Mouse (Mus musculus) heart, embryonic 12.5 days (tissue): ENCODE measurements around the gene Ndufa5. TPM values are rescaled to one million over a fixed set of nuclear protein-coding genes. Genes with fewer than 3 reads are reported as not detected.

Experiments used
- ATAC-seq: fragments of 200-750 bp; cut with Nextera tagmentation; 2 replicates; pipeline ENCODE4 v1.8.0; 2017; ENCODE audit warnings: moderate TSS enrichment, moderate library complexity; ENCODE audit not compliant: insufficient number of reproducible peaks, low FRiP score
- H3K27ac ChIP-seq: fragments of 300-500 bp; sonication (generic); 2 replicates; pipeline ENCODE4 v1.5.1; 2016; ENCODE audit warnings: mild to moderate bottlenecking, moderate library complexity; ENCODE audit not compliant: poor library complexity, severe bottlenecking
- H3K27me3 ChIP-seq: fragments of 300-500 bp; sonication (generic); replicated peaks from 2 replicates; pipeline ENCODE4 v1.6.1; 2016; ENCODE audit warnings: mild to moderate bottlenecking, moderate library complexity
- H3K36me3 ChIP-seq: fragments of 300-500 bp; sonication (generic); 2 replicates; pipeline ENCODE4 v1.6.1; 2016; ENCODE audit warnings: mild to moderate bottlenecking, moderate library complexity
- H3K4me1 ChIP-seq: fragments of 300-500 bp; sonication (generic); replicated peaks from 2 replicates; pipeline ENCODE4 v1.6.1; 2016; ENCODE audit warnings: mild to moderate bottlenecking
- H3K4me2 ChIP-seq: fragments of 300-500 bp; sonication (generic); 2 replicates; pipeline ENCODE4 v1.6.1; 2016; ENCODE audit warnings: mild to moderate bottlenecking, moderate library complexity
- H3K4me3 ChIP-seq: fragments of 300-500 bp; sonication (generic); 2 replicates; pipeline ENCODE4 v1.5.1; 2016; ENCODE audit warnings: mild to moderate bottlenecking
- H3K9ac ChIP-seq: fragments of 300-500 bp; sonication (generic); 2 replicates; pipeline ENCODE4 v1.6.1; 2016; ENCODE audit warnings: mild to moderate bottlenecking, moderate library complexity
- H3K9me3 ChIP-seq: fragments of 300-500 bp; sonication (generic); replicated peaks from 2 replicates; pipeline ENCODE4 v1.6.1; 2016; ENCODE audit warnings: mild to moderate bottlenecking, moderate library complexity
- WGBS: fragments of 180-500 bp; shearing (Covaris S2); methylation state at CpG from one replicate; pipeline ENCODE4 v1.1.7; 2016; 5-methylcytosine and 5-hydroxymethylcytosine counted together
- polyA plus RNA-seq: library from polyadenylated mRNA; unstranded; fragments of >200 nt; fragmentation: Nextera tagmentation; extraction: Ambion mirVana; gene quantifications from 2 replicates; pipeline ENCODE4 v1.2.1, GENCODE M21; 2016

Gene Ndufa5
- polyA plus RNA-seq, result 715 and 719 TPM in 2 replicates

- peak within 1 kb of the TSS; percentile 86 for H3K9ac ChIP-seq
- peak within 1 kb of the TSS; percentile 65 for H3K27ac ChIP-seq
- peak within 1 kb of the TSS; percentile 85 for H3K4me3 ChIP-seq
- WGBS, result under 1% methylated on average over 53 of the region's 53 CpGs
- peak; percentile 96 for ATAC-seq
- no peaks in the 10 kb centered on the region for H3K27me3 ChIP-seq
- peaks cover 34% of the 10 kb centered on the region for H3K4me1 ChIP-seq
- H3K36me3 ChIP-seq, result peaks cover 11% of the 10 kb centered on the region
- H3K4me2 ChIP-seq, result peak within 1 kb of the TSS; percentile 88
- H3K9me3 ChIP-seq, result no peaks in the 10 kb centered on the region
Observed at GRCm38 (mm10) chr6:24527155-24528063, at the start of gene Ndufa5. Gene Ndufa5, minus strand, starts transcription at chr6:24528013.

GRCm38 (mm10) chr6:24573319-24573718 is 45.5 kb upstream of the Ndufa5 start:
- Histone ChIP-seq H3K36me3 (no peaks in the 10 kb centered on the region), H3K9me3 (peaks cover 5% of the 10 kb centered on the region; the same call in 1 of the 2 replicates), H3K9ac (no peak overlapping the region), H3K27me3 (no peaks in the 10 kb centered on the region), H3K27ac (no peak overlapping the region), H3K4me1 (peaks cover 7% of the 10 kb centered on the region), H3K4me3 (no peak overlapping the region), H3K4me2 (no peak overlapping the region)
- ATAC-seq, result no peak

GRCm38 (mm10) chr6:24572431-24572830 is 44.6 kb upstream of the Ndufa5 start:
- Histone ChIP-seq H3K9me3 (peaks cover 5% of the 10 kb centered on the region; the same call in 1 of the 2 replicates), H3K27me3 (no peaks in the 10 kb centered on the region), H3K36me3 (no peaks in the 10 kb centered on the region), H3K9ac (no peak overlapping the region), H3K4me2 (no peak overlapping the region), H3K27ac (no peak overlapping the region), H3K4me3 (no peak overlapping the region), H3K4me1 (peaks cover 7% of the 10 kb centered on the region)
- ATAC-seq, result no peak
- 81% methylated on average over 14 of the region's 14 CpGs for WGBS

DNA sequence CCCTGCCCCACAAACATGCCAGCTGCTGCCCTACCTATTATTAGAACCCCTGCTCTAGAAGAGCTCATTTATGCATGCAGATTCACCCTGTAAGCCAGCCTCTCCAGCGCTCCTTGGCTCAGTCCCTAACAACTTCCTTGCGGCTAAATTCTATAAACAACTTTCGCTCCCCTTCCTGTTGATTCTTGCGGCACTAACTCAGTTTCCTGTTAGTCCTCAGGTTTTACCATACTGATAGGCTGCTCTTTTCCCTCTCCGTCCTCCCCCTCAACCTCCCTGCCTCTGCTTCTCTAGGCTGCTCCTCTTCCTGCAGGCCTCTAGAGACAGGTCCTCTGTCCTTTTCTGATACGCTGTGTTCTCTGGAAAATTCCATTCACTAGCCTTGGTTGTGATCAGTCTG is 43.3 kb upstream of the Ndufa5 start:
- peaks cover 7% of the 10 kb centered on the region for H3K4me1 ChIP-seq
- H3K4me3 ChIP-seq, result no peak overlapping the region
- H3K27ac ChIP-seq, result peak overlapping the region; percentile 18; the same call in 1 of the 2 replicates
- H3K9ac ChIP-seq, result no peak overlapping the region
- 54% methylated on average over 6 of the region's 6 CpGs for WGBS
- no peaks in the 10 kb centered on the region for H3K36me3 ChIP-seq
- H3K27me3 ChIP-seq, result no peaks in the 10 kb centered on the region
- H3K9me3 ChIP-seq, result peaks cover 5% of the 10 kb centered on the region; the same call in 1 of the 2 replicates
- no peak for ATAC-seq
- H3K4me2 ChIP-seq, result no peak overlapping the region

- Histone ChIP-seq H3K36me3 (no peaks in the 10 kb centered on the region), H3K27ac (no peak overlapping the region), H3K4me1 (peaks cover 7% of the 10 kb centered on the region), H3K9ac (no peak overlapping the region), H3K4me3 (no peak overlapping the region), H3K9me3 (peaks cover 5% of the 10 kb centered on the region; the same call in 1 of the 2 replicates), H3K27me3 (no peaks in the 10 kb centered on the region), H3K4me2 (no peak overlapping the region)
- no peak for ATAC-seq
- WGBS, result 72% methylated on average over 11 of the region's 11 CpGs
Observed at GRCm38 (mm10) chr6:24570278-24570677, 42.5 kb upstream of the Ndufa5 start.

DNA sequence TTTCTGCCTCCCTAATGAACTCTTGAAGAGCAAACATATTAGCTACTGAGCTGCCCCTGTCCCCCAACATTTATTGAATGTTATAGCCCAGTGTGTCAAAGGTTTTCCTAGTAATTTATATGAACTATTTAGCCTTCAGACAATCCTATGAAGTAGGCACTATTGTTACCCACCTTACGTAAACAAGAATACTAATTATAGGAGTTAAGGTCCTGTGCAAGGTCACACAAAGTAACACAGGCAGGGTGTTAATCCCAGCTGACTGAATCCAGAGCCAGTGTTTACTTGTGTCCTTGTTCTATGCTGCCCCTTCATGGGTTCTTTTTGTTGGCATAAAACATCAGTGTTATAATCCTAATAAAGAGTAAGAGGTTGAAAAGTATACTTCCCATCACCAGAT is 41.9 kb upstream of the Ndufa5 start:
- no peak overlapping the region for H3K4me3 ChIP-seq
- peaks cover 5% of the 10 kb centered on the region; the same call in 1 of the 2 replicates for H3K9me3 ChIP-seq
- peaks cover 7% of the 10 kb centered on the region for H3K4me1 ChIP-seq
- no peak overlapping the region for H3K4me2 ChIP-seq
- no peak overlapping the region for H3K9ac ChIP-seq
- WGBS, result 49% methylated on average over 1 of the region's 1 CpGs
- H3K36me3 ChIP-seq, result no peaks in the 10 kb centered on the region
- H3K27ac ChIP-seq, result no peak overlapping the region
- H3K27me3 ChIP-seq, result no peaks in the 10 kb centered on the region
- no peak for ATAC-seq

- Histone ChIP-seq H3K27ac (no peak overlapping the region), H3K36me3 (no peaks in the 10 kb centered on the region), H3K4me1 (peaks cover 7% of the 10 kb centered on the region), H3K9ac (no peak overlapping the region), H3K4me2 (no peak overlapping the region), H3K4me3 (no peak overlapping the region), H3K9me3 (peaks cover 3% of the 10 kb centered on the region; the same call in 1 of the 2 replicates), H3K27me3 (no peaks in the 10 kb centered on the region)
- WGBS, result 73% methylated on average over 5 of the region's 5 CpGs
- no peak for ATAC-seq
Observed at GRCm38 (mm10) chr6:24568963-24569362, 41.1 kb upstream of the Ndufa5 start.

- H3K27me3 ChIP-seq, result no peaks in the 10 kb centered on the region
- H3K4me1 ChIP-seq, result peaks cover 3% of the 10 kb centered on the region; the same call in 1 of the 2 replicates
- H3K9ac ChIP-seq, result no peak overlapping the region
- H3K4me2 ChIP-seq, result no peak overlapping the region
- ATAC-seq, result no peak
- H3K27ac ChIP-seq, result no peak overlapping the region
- no peaks in the 10 kb centered on the region for H3K9me3 ChIP-seq
- no peak overlapping the region for H3K4me3 ChIP-seq
- WGBS, result 86% methylated on average over 1 of the region's 1 CpGs
- H3K36me3 ChIP-seq, result no peaks in the 10 kb centered on the region
Observed at GRCm38 (mm10) chr6:24564886-24565285, 37.1 kb upstream of the Ndufa5 start.

DNA sequence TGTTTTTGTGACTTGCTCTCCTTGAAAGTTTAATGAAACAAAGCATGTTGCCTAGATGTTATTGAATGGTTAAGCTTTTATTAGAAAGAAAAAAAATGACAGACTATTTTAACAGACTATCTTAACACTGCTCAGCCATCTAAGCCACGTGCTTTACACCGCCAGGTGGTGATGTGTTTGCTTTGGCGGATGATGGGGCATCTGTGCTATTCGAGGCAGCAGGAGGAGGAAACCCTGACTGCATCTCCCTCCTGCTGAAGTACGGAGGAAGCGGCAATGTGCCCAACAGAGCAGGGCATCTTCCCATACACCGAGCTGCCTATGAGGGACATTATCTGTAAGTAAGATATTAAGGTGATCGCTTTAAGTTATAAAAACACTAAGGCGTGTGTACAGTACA is 36.3 kb upstream of the Ndufa5 start:
- Histone ChIP-seq H3K9me3 (no peaks in the 10 kb centered on the region), H3K27ac (no peak overlapping the region), H3K9ac (no peak overlapping the region), H3K4me2 (no peak overlapping the region), H3K36me3 (no peaks in the 10 kb centered on the region), H3K27me3 (no peaks in the 10 kb centered on the region), H3K4me3 (no peak overlapping the region), H3K4me1 (no peaks in the 10 kb centered on the region)
- ATAC-seq, result no peak
- WGBS, result 62% methylated on average over 9 of the region's 9 CpGs

- Histone ChIP-seq H3K27me3 (no peaks in the 10 kb centered on the region), H3K4me2 (no peak overlapping the region), H3K9ac (no peak overlapping the region), H3K36me3 (no peaks in the 10 kb centered on the region), H3K4me1 (peaks cover 25% of the 10 kb centered on the region), H3K9me3 (no peaks in the 10 kb centered on the region), H3K4me3 (no peak overlapping the region), H3K27ac (no peak overlapping the region)
- no peak for ATAC-seq
- WGBS, result 59% methylated on average over 2 of the region's 2 CpGs
Observed at GRCm38 (mm10) chr6:24555488-24555887, 27.7 kb upstream of the Ndufa5 start.

DNA sequence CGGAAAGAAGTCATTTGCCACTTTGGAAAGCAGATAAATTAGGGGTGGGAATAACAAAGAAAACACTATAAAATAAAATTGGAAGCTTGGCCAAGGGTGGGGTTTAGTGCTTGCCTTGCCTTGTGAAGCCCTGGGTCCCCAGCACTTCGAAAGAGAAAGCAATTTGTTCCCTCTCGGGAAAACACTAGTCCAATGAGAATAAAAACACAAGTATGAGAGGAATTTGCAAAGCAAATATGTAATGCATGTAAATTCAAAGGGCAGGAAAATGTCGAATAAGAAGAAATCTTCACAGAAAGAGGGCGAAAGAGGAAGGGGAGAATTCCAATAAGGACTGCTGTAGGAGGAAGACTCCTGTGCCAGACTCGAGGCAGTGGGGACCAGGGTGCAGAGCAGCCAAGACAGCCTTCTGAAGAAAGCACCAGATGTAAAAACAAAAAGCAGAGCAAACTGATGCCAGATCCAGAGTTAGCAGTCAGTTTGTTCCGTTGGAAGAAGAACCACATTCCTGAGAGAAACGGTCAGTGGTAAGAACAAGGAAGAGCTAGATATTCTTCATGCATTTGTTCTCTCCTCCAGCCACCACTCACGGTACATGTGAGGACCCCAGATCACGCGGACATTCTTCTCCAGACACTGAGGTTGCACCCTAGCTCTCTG is 26.7 kb upstream of the Ndufa5 start:
- H3K4me3 ChIP-seq, result no peak overlapping the region

More for the DNA sequence above, 26.7 kb upstream of the Ndufa5 start:
- no peak overlapping the region for H3K4me2 ChIP-seq
- H3K27me3 ChIP-seq, result no peaks in the 10 kb centered on the region
- WGBS, result 59% methylated on average over 11 of the region's 11 CpGs
- peak overlapping the region; percentile 34; the same call in 1 of the 2 replicates for H3K27ac ChIP-seq
- no peak for ATAC-seq
- no peak overlapping the region for H3K9ac ChIP-seq
- no peaks in the 10 kb centered on the region for H3K36me3 ChIP-seq
- no peaks in the 10 kb centered on the region for H3K9me3 ChIP-seq
- H3K4me1 ChIP-seq, result peaks cover 25% of the 10 kb centered on the region
